Mouse (Mus musculus): Measurements from ENCODE around the gene Mrgprd. TPM values are rescaled to one million over a fixed set of nuclear protein-coding genes. Genes with fewer than 3 reads are reported as not detected.

The Mrgprd gene
- polyA plus RNA-seq, 1 experiment from 2014 or later, result not detected

DNA sequence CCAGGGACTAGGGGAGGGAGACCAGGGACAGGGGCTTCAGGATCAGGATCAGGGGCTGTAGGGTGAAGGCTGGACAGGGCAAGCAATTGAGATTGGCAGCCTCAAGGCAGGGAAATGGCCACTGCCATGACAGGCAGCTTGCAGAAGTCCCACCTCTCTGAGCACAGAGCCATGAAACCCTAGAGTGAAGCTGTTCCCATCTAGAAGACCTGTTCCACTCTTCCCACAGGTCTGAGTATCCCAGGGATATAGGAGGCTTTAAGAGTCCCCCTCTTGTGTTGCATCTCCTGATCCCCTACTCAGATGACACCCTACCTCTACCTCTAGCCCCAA lies 13.7 kb upstream of the Mrgprd start:
- Histone ChIP-seq H3K27me3 (replicated peaks; ENCODE audit: control insufficient read depth, insufficient read depth, low read length) (no peaks in the 10 kb centered on the region), H3K4me3 (ENCODE audit: low read depth, low read length) (no peak overlapping the region), H3K4me1 (replicated peaks; ENCODE audit: control insufficient read depth, insufficient read depth, low read length) (0 out of 2 replicates have a peak, but pooled peaks cover 5% of the 10 kb centered on the region), H3K27ac (ENCODE audit: low read depth, low read length) (no peak overlapping the region), H3K36me3 (ENCODE audit: control insufficient read depth, insufficient read depth) (no peaks in the 10 kb centered on the region), H3K4me2 (replicated peaks; ENCODE audit: low read depth) (no peak overlapping the region; the same call in 1 of the 2 replicates), H3K9me3 (ENCODE audit: control insufficient read depth) (no peaks in the 10 kb centered on the region), H3K9ac (ENCODE audit: low read depth, low read length) (0 out of 2 replicates have a peak overlapping the region, but pooled peaks have one; percentile 11)
- no peak for ATAC-seq
- TF ChIP-seq CTCF (IDR thresholded peaks at IDR 0.05; ENCODE audit: low read depth), result no peak

DNA sequence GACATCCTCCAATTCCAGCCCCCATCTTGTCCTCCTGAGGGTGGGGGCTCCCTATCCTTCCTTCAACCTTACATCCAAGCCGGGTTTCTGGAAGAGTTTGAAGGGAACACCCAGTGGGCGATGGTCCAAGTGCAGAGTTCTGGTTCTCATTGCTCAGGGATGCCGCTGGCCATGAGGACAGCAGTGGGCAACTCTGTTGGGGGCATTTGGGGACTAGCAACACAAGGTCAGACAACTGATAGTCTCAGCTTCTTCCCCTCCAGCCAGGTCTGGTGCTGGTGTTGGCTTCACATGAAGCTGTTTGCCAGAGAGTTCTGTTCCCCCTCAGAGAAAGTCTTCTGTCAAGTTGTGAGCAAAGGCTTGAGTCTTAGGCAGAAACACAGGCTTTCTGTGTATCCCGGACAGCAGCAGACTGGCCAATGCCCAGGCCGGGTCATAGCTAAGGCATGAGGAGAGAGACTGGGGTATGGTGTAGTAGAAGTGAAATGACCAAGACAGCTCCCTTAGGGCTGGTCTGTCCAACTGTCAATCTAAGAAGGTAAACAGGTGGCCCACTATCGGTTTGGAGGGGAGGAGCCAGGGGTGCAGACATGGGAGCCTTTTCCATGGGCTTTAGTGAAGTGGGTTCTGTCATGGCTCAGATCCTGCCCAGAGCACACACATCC lies 13.2 kb upstream of the Mrgprd start:
- Histone ChIP-seq H3K36me3 (ENCODE audit: control insufficient read depth, insufficient read depth) (no peaks in the 10 kb centered on the region), H3K4me3 (ENCODE audit: low read depth, low read length) (no peak overlapping the region), H3K9ac (ENCODE audit: low read depth, low read length) (no peak overlapping the region), H3K9me3 (ENCODE audit: control insufficient read depth) (no peaks in the 10 kb centered on the region), H3K27ac (ENCODE audit: low read depth, low read length) (no peak overlapping the region), H3K4me1 (replicated peaks; ENCODE audit: control insufficient read depth, insufficient read depth, low read length) (0 out of 2 replicates have a peak, but pooled peaks cover 5% of the 10 kb centered on the region), H3K4me2 (replicated peaks; ENCODE audit: low read depth) (peak overlapping the region; percentile 52), H3K27me3 (replicated peaks; ENCODE audit: control insufficient read depth, insufficient read depth, low read length) (no peaks in the 10 kb centered on the region)
- no peak for ATAC-seq
- TF ChIP-seq CTCF (IDR thresholded peaks at IDR 0.05; ENCODE audit: low read depth), result no peak
- WGBS, result 81% methylated on average over 6 of the region's 6 CpGs

DNA sequence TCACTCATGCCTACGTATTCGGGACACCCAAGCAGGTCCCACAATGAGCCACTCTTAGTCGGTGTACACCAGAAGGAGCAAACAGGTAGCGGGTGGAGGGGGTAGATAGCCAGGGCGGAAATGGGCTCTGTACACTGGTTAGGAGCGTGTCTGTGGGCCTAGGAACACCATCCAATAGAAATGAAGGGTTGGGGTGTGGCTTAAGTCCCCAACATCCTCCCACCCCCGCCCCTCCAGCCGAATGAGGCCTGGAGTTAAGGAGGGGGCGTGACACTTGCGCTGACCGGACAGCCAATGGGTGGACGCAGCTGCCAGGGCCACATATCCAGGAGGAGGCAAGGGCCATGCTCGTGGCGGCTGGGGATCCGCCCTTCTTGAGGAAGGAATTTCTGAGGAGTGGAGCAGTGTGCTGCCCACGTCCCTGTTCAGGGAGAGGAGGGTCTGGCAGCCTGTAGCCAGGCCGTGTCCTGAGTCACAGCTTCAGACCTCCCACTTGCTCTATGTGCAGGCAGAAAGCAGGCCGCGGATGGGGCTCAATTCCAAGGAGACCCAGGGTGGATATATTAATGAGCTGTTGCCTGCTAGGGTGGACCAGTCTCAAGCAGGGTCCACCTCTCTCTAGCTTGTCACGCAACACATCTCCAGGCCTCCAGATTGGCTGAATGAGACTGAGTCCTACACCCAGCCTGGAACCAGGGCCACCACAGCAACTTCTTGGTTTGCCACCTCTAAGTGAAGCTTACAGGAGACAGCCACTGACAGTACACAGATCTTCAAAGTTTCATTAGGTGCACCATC lies 11.9 kb upstream of the Mrgprd start:
- H3K9me3 ChIP-seq (ENCODE audit: control insufficient read depth), result no peaks in the 10 kb centered on the region
- no peaks in the 10 kb centered on the region for H3K36me3 ChIP-seq (ENCODE audit: control insufficient read depth, insufficient read depth)
- peak overlapping the region; percentile 52 for H3K4me2 ChIP-seq (replicated peaks; ENCODE audit: low read depth)
- H3K4me1 ChIP-seq (replicated peaks; ENCODE audit: control insufficient read depth, insufficient read depth, low read length), result 0 out of 2 replicates have a peak, but pooled peaks cover 5% of the 10 kb centered on the region
- ATAC-seq, result peak; percentile 90
- H3K9ac ChIP-seq (ENCODE audit: low read depth, low read length), result peak overlapping the region; percentile 13; the same call in 1 of the 2 replicates
- WGBS, result 4% methylated on average over 20 of the region's 20 CpGs
- H3K27me3 ChIP-seq (replicated peaks; ENCODE audit: control insufficient read depth, insufficient read depth, low read length), result no peaks in the 10 kb centered on the region
- H3K27ac ChIP-seq (ENCODE audit: low read depth, low read length), result no peak overlapping the region
- TF ChIP-seq CTCF (IDR thresholded peaks at IDR 0.05; ENCODE audit: low read depth), result no peak
- H3K4me3 ChIP-seq (ENCODE audit: low read depth, low read length), result peak overlapping the region; percentile 3; the same call in 1 of the 2 replicates

DNA sequence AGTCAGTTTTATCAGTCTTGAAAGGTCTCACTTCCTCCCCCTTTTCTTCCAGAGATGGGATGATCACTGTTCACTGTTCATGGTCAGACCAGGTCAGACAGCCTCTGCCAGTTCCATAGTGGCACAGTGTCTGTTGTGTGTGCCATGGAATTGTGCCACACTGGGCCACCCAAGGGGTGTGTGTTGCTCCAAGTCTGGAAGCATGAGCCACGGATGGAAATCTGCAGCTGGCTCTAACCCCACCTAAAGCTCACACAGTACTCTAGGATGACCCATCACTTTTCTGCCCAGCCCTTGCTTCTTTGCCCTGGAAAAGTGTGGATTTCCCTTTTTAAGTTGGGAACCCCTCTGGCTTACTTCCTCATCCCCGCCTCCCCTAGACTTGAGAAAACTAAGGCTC lies 10.5 kb upstream of the Mrgprd start:
- 78% methylated on average over 2 of the region's 2 CpGs for WGBS
- no peak overlapping the region for H3K27ac ChIP-seq (ENCODE audit: low read depth, low read length)
- no peaks in the 10 kb centered on the region for H3K36me3 ChIP-seq (ENCODE audit: control insufficient read depth, insufficient read depth)
- no peak overlapping the region for H3K4me3 ChIP-seq (ENCODE audit: low read depth, low read length)
- ATAC-seq, result no peak
- no peak for TF ChIP-seq CTCF (IDR thresholded peaks at IDR 0.05; ENCODE audit: low read depth)
- no peaks in the 10 kb centered on the region for H3K27me3 ChIP-seq (replicated peaks; ENCODE audit: control insufficient read depth, insufficient read depth, low read length)
- 0 out of 2 replicates have a peak, but pooled peaks cover 5% of the 10 kb centered on the region for H3K4me1 ChIP-seq (replicated peaks; ENCODE audit: control insufficient read depth, insufficient read depth, low read length)
- no peaks in the 10 kb centered on the region for H3K9me3 ChIP-seq (ENCODE audit: control insufficient read depth)
- no peak overlapping the region for H3K4me2 ChIP-seq (replicated peaks; ENCODE audit: low read depth)
- no peak overlapping the region for H3K9ac ChIP-seq (ENCODE audit: low read depth, low read length)

DNA sequence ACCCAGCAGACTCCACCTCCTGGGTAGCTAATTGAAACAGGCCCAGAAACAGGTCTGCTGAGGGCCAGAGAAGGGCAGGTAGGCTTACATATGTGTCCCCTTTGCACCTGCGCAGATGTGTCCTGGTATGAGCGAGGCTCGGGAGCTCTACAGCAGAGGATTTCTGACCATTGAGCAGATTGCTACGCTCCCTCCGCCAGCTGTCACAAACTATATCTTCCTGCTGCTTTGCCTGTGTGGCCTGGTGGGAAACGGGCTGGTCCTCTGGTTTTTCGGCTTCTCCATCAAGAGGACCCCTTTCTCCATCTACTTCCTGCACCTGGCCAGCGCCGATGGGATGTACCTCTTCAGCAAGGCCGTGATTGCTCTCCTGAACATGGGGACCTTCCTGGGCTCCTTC lies 7.0 kb upstream of the Mrgprd start:
- 92% methylated on average over 10 of the region's 10 CpGs for WGBS
- TF ChIP-seq CTCF (IDR thresholded peaks at IDR 0.05; ENCODE audit: low read depth), result no peak
- ATAC-seq, result no peak

DNA sequence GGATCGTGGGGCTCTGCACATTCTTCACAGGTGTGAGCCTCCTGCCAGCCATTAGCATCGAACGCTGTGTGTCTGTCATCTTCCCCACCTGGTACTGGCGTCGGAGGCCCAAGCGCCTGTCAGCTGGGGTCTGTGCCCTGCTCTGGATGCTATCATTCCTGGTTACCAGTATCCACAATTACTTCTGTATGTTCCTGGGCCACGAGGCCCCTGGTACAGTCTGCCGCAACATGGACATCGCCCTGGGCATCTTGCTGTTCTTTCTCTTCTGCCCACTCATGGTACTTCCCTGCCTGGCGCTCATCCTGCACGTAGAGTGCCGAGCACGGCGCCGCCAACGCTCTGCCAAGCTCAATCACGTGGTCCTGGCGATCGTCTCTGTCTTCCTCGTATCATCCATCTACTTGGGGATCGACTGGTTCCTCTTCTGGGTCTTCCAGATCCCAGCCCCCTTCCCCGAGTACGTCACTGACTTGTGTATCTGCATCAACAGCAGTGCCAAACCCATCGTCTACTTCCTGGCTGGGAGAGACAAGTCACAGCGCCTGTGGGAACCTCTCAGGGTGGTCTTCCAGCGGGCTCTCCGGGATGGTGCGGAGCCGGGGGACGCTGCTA lies 6.5 kb upstream of the Mrgprd start:
- Histone ChIP-seq H3K4me1 (replicated peaks; ENCODE audit: control insufficient read depth, insufficient read depth, low read length) (no peaks in the 10 kb centered on the region), H3K27ac (ENCODE audit: low read depth, low read length) (no peak overlapping the region), H3K9ac (ENCODE audit: low read depth, low read length) (no peak overlapping the region), H3K27me3 (replicated peaks; ENCODE audit: control insufficient read depth, insufficient read depth, low read length) (no peaks in the 10 kb centered on the region), H3K4me2 (replicated peaks; ENCODE audit: low read depth) (no peak overlapping the region), H3K9me3 (ENCODE audit: control insufficient read depth) (no peaks in the 10 kb centered on the region), H3K4me3 (ENCODE audit: low read depth, low read length) (no peak overlapping the region), H3K36me3 (ENCODE audit: control insufficient read depth, insufficient read depth) (no peaks in the 10 kb centered on the region)
- TF ChIP-seq CTCF (IDR thresholded peaks at IDR 0.05; ENCODE audit: low read depth), result no peak
- no peak for ATAC-seq
- 74% methylated on average over 30 of the region's 30 CpGs for WGBS

More for the DNA sequence above, 7.0 kb upstream of the Mrgprd start:
- Histone ChIP-seq H3K27me3 (replicated peaks; ENCODE audit: control insufficient read depth, insufficient read depth, low read length) (no peaks in the 10 kb centered on the region), H3K9me3 (ENCODE audit: control insufficient read depth) (no peaks in the 10 kb centered on the region), H3K27ac (ENCODE audit: low read depth, low read length) (no peak overlapping the region), H3K4me2 (replicated peaks; ENCODE audit: low read depth) (no peak overlapping the region), H3K4me3 (ENCODE audit: low read depth, low read length) (no peak overlapping the region), H3K9ac (ENCODE audit: low read depth, low read length) (no peak overlapping the region), H3K4me1 (replicated peaks; ENCODE audit: control insufficient read depth, insufficient read depth, low read length) (no peaks in the 10 kb centered on the region), H3K36me3 (ENCODE audit: control insufficient read depth, insufficient read depth) (no peaks in the 10 kb centered on the region)

Data from intestine, postnatal 0 days (tissue).